Mouse (Mus musculus) CH12.LX (cell line): ENCODE measurements around the gene Zfyve16.

Experiments
- BHLHE40 ChIP-seq: IDR thresholded peaks from 2 replicates; pipeline ENCODE4 v1.6.1; 2011; ENCODE audit warnings: mild to moderate bottlenecking, low read depth, low read length, improper control_type of control experiment
- CTCF ChIP-seq, 2 experiments: IDR thresholded peaks in 1 of 2; conservative IDR thresholded peaks in 1 of 2; 2 replicates each; pipeline ENCODE4 v1.5.1; 2011 to 2012; ENCODE audit warnings: low read depth in 2 of 2, low read length in 2 of 2, improper control_type of control experiment in 1 of 2, inconsistent platforms in 1 of 2, mild to moderate bottlenecking in 1 of 2, moderate library complexity in 1 of 2
- ETS1 ChIP-seq: conservative IDR thresholded peaks from 2 replicates; pipeline ENCODE4 v1.6.1; 2012; ENCODE audit warnings: low read depth, mild to moderate bottlenecking, inconsistent platforms, low read length, improper control_type of control experiment, moderate library complexity
- GABPA ChIP-seq: IDR thresholded peaks from 2 replicates; pipeline ENCODE4 v1.6.1; 2012; ENCODE audit warnings: low read depth, low read length, improper control_type of control experiment, inconsistent platforms; ENCODE audit not compliant: insufficient replicate concordance
- HCFC1 ChIP-seq: IDR thresholded peaks from 2 replicates; pipeline ENCODE4 v1.6.1; 2012; ENCODE audit warnings: low read depth, mild to moderate bottlenecking, inconsistent platforms, low read length, improper control_type of control experiment
- KAT2A ChIP-seq: IDR thresholded peaks from 2 replicates; pipeline ENCODE4 v1.6.1; 2012; ENCODE audit warnings: low read length, improper control_type of control experiment, inconsistent platforms; ENCODE audit not compliant: insufficient replicate concordance
- MAX ChIP-seq: IDR thresholded peaks from 2 replicates; pipeline ENCODE4 v1.6.1; 2011; ENCODE audit warnings: low read length, improper control_type of control experiment
- POLR2A ChIP-seq: IDR thresholded peaks from 2 replicates; pipeline ENCODE4 v1.6.1; 2011; ENCODE audit warnings: low read depth, mild to moderate bottlenecking, improper control_type of control experiment, low read length
- RAD21 ChIP-seq: IDR thresholded peaks from 2 replicates; pipeline ENCODE4 v1.6.1; 2011; ENCODE audit warnings: low read depth, mild to moderate bottlenecking, low read length, improper control_type of control experiment, moderate library complexity
- RCOR1 ChIP-seq: conservative IDR thresholded peaks from 2 replicates; pipeline ENCODE4 v1.6.1; 2012; ENCODE audit warnings: low read depth, mild to moderate bottlenecking, inconsistent platforms, low read length, improper control_type of control experiment
- USF2 ChIP-seq: conservative IDR thresholded peaks from 2 replicates; pipeline ENCODE4 v1.6.1; 2011; ENCODE audit warnings: low read depth, low read length, improper control_type of control experiment
- ZNF384 ChIP-seq: IDR thresholded peaks from 2 replicates; pipeline ENCODE4 v1.6.1; 2012; ENCODE audit warnings: low read depth, low read length, improper control_type of control experiment, inconsistent platforms

- TF ChIP-seq RAD21 (no peak), CTCF (conservative IDR thresholded peaks at IDR 0.05 in 1 of 2, IDR thresholded peaks at IDR 0.05 in 1 of 2; ENCODE audit: low read depth in 2 of 2, low read length in 2 of 2) (no peak), RCOR1 (no peak), HCFC1 (no peak), KAT2A (no peak), GABPA (no peak), ZNF384 (no peak), USF2 (no peak), POLR2A (no peak), ETS1 (no peak), MAX (no peak), BHLHE40 (no peak)
Observed at GRCm38 (mm10) chr13:92540997-92541396, 10.3 kb upstream of the Zfyve16 start.
